Mouse (Mus musculus): ENCODE measurements around the gene Gm34653.

DNA sequence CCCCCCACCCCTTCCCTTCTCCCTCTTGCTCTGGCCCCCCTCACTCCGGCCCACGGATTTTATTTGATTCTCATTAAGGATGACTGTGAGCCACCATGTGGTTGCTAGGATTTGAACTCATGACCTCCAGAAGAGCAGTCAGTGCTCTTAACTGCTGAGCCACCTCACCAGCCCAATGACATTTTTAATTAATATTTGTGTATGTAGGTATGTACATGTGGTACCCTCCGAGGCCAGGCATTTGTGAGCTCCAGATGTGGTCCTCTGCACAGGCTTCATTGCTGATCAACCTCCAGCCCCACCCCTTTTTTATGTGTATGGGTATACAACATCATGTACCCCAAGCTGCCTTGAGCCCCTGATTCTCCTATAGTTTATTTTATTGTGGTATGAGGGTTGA, 29.1 kb upstream of the Gm34653 start:
- TF ChIP-seq CTCF (IDR thresholded peaks at IDR 0.05; ENCODE audit: low read depth) (no peak), EP300 (IDR thresholded peaks at IDR 0.05; ENCODE audit: low read depth) (no peak)

Data from liver, postnatal 0 days (tissue).